Mouse (Mus musculus) heart, embryonic 10.5 days (tissue): Measurements from ENCODE around the gene Sult6b1. TPM values are rescaled to one million over a fixed set of nuclear protein-coding genes. Genes with fewer than 3 reads are reported as not detected.

ENCODE experiments used
- DNase-seq: peaks from one replicate; pipeline ENCODE4 v3.0.0-alpha.2; 2017; ENCODE audit warnings: low spot score
- H3K27ac ChIP-seq: fragments of 300-500 bp; sonication (generic); 2 replicates; pipeline ENCODE4 v1.5.1; 2016; ENCODE audit warnings: mild to moderate bottlenecking
- H3K27me3 ChIP-seq: fragments of 300-500 bp; sonication (generic); 2 replicates; pipeline ENCODE4 v1.6.1; 2016; ENCODE audit warnings: mild to moderate bottlenecking; ENCODE audit not compliant: poor library complexity, insufficient read depth, severe bottlenecking
- H3K36me3 ChIP-seq: fragments of 300-500 bp; sonication (generic); 2 replicates; pipeline ENCODE4 v1.6.1; 2016; ENCODE audit warnings: mild to moderate bottlenecking, moderate library complexity
- H3K4me1 ChIP-seq: fragments of 300-500 bp; sonication (generic); 2 replicates; pipeline ENCODE4 v1.6.1; 2016; ENCODE audit warnings: mild to moderate bottlenecking
- H3K4me3 ChIP-seq: fragments of 300-500 bp; sonication (generic); 2 replicates; pipeline ENCODE4 v1.5.1; 2016; ENCODE audit warnings: mild to moderate bottlenecking, moderate library complexity
- H3K9me3 ChIP-seq: fragments of 300-500 bp; sonication (generic); 2 replicates; pipeline ENCODE4 v1.6.1; 2016; ENCODE audit warnings: mild to moderate bottlenecking, moderate library complexity
- WGBS: fragments of 180-500 bp; shearing (Covaris S2); methylation state at CpG from one replicate; pipeline ENCODE4 v1.1.7; 2016; 5-methylcytosine and 5-hydroxymethylcytosine counted together
- polyA plus RNA-seq: library from polyadenylated mRNA; unstranded; fragments of >200 nt; fragmentation: Nextera tagmentation; extraction: Ambion mirVana; gene quantifications from 2 replicates; pipeline ENCODE4 v1.2.1, GENCODE M21; 2016

Sult6b1 gene
- polyA plus RNA-seq, 1 experiment from 2014 or later, result 0.10 TPM

- no peak overlapping the region for H3K27ac ChIP-seq
- H3K27me3 ChIP-seq, result no peaks in the 10 kb centered on the region
- H3K4me1 ChIP-seq, result no peaks in the 10 kb centered on the region
- H3K9me3 ChIP-seq, result no peaks in the 10 kb centered on the region
- no peak for DNase-seq
- WGBS, result 90% methylated on average over 6 of the region's 6 CpGs
- no peak overlapping the region for H3K4me3 ChIP-seq
- H3K36me3 ChIP-seq, result peaks cover 57% of the 10 kb centered on the region
Observed at GRCm38 (mm10) chr17:78873886-78874285, 32.9 kb downstream of the Sult6b1 start.

- 83% methylated on average over 10 of the region's 10 CpGs for WGBS
- Histone ChIP-seq H3K27me3 (no peaks in the 10 kb centered on the region), H3K4me3 (no peak overlapping the region), H3K9me3 (no peaks in the 10 kb centered on the region), H3K27ac (no peak overlapping the region), H3K36me3 (peaks cover 63% of the 10 kb centered on the region), H3K4me1 (no peaks in the 10 kb centered on the region)
- DNase-seq, result no peak
Observed at GRCm38 (mm10) chr17:78856243-78856642, 50.5 kb downstream of the Sult6b1 start.

DNA sequence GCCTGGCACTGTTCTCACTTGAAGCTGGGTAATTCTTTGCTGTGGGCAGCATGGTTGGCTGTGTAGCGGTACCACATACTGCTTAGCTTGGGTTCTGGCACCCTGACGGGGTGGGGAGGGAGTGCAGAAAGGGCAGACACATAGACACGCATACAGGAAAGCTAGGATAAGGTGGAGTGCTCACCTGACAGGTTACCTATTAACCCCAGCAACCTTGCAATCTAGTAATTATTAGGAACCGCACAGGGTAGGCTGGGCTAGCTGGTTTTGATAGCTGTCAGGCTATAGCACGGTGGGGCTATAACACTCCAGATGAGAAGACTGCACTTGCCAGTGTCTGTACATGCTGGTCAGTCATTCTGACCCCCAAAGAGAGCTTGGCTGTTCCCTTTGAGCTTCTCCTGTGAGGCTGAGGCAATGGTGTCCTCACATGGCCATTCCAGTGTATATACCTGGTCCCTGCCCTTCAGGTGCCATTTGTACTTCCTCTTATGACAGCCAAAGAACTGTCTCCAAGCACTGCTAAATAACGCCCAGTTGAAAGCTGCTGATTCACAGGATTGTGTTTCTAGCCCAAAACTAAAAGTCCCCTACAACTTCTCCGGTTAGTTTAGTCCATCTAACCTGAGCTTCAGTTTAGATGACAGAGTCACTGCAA lies 64.4 kb downstream of the Sult6b1 start:
- H3K36me3 ChIP-seq, result peaks cover 80% of the 10 kb centered on the region
- H3K4me3 ChIP-seq, result no peak overlapping the region
- H3K27me3 ChIP-seq, result no peaks in the 10 kb centered on the region
- H3K9me3 ChIP-seq, result no peaks in the 10 kb centered on the region
- 91% methylated on average over 7 of the region's 7 CpGs for WGBS
- no peak for DNase-seq
- no peak overlapping the region for H3K27ac ChIP-seq
- H3K4me1 ChIP-seq, result no peaks in the 10 kb centered on the region

DNA sequence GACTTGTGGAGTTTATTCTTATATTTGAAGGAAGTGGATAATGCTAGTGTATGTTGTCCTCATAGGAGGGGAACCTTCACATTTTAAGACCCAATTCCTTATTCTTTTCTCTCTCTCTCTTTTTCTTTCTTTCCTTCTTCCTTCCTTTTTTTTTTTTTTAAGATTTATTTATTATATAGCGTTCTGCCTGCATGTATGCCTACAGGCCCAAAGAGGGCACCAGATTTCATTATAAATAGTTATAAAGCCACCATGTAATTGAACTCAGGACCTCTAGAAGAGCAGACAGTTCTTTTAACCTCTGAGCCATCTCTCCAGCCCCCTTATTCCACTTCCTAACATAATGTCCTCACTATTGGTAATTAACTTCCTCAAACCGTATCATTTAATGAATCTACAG lies 70.7 kb downstream of the Sult6b1 start:
- Histone ChIP-seq H3K36me3 (peaks cover 26% of the 10 kb centered on the region), H3K27ac (peak overlapping the region; percentile 90), H3K4me3 (peak overlapping the region; percentile 92), H3K27me3 (no peaks in the 10 kb centered on the region), H3K9me3 (no peaks in the 10 kb centered on the region), H3K4me1 (no peaks in the 10 kb centered on the region)
- DNase-seq, result no peak
- 40% methylated on average over 2 of the region's 2 CpGs for WGBS

- DNase-seq, result peak; percentile 100
- H3K4me1 ChIP-seq, result no peaks in the 10 kb centered on the region
- no peaks in the 10 kb centered on the region for H3K9me3 ChIP-seq
- H3K27ac ChIP-seq, result peak within 1 kb of the TSS; percentile 90
- peak within 1 kb of the TSS; percentile 92 for H3K4me3 ChIP-seq
- WGBS, result under 1% methylated on average over 81 of the region's 81 CpGs
- peaks cover 28% of the 10 kb centered on the region for H3K36me3 ChIP-seq
- H3K27me3 ChIP-seq, result no peaks in the 10 kb centered on the region
Observed at GRCm38 (mm10) chr17:78834856-78835835, 71.6 kb downstream of the Sult6b1 start, which contains the start of the genes Heatr5b and Gpatch11. Gene Heatr5b, minus strand, starts transcription at chr17:78835364. Gene Gpatch11, plus strand, starts transcription at chr17:78835567.

Other genes starting within 250 kb of the Sult6b1 start
- gene Strn, start 169.8 kb downstream of the Sult6b1 start, polyA plus RNA-seq, result 8.5 and 12.6 TPM in 2 replicates
- 16.2 and 20.1 TPM in 2 replicates for gene Heatr5b, start 71.6 kb downstream of the Sult6b1 start, polyA plus RNA-seq
- gene Gpatch11, start 71.4 kb downstream of the Sult6b1 start, polyA plus RNA-seq, result 32.8 and 33.3 TPM in 2 replicates
- 7.3 and 9.7 TPM in 2 replicates for gene Eif2ak2, start 24.4 kb downstream of the Sult6b1 start, polyA plus RNA-seq
- 76.7 and 84.9 TPM in 2 replicates for gene Cebpzos, start 9.5 kb upstream of the Sult6b1 start, polyA plus RNA-seq
- gene Cebpz, start 30.1 kb upstream of the Sult6b1 start, polyA plus RNA-seq, result 34.5 and 42.4 TPM in 2 replicates
- 62.8 and 71.3 TPM in 2 replicates for gene Ndufaf7, start 30.1 kb upstream of the Sult6b1 start, polyA plus RNA-seq
- 32.3 and 32.8 TPM in 2 replicates for gene Prkd3, start 113.8 kb upstream of the Sult6b1 start, polyA plus RNA-seq
- 13.3 and 25.5 TPM in 2 replicates for gene Qpct, start 144.9 kb upstream of the Sult6b1 start, polyA plus RNA-seq